Mouse (Mus musculus) right cerebral cortex, adult 18-20 months (tissue): ENCODE results near the gene Shbg.
"Not testable (repeated sequence)": the region's sequence is repeated elsewhere in the genome, so short reads cannot be mapped to it uniquely, and the experiment has no call there.

Source experiments
- DNase-seq: peaks from one replicate; pipeline ENCODE4 v3.0.0; 2022; ENCODE audit warnings: mixed read lengths

The Shbg gene

DNA sequence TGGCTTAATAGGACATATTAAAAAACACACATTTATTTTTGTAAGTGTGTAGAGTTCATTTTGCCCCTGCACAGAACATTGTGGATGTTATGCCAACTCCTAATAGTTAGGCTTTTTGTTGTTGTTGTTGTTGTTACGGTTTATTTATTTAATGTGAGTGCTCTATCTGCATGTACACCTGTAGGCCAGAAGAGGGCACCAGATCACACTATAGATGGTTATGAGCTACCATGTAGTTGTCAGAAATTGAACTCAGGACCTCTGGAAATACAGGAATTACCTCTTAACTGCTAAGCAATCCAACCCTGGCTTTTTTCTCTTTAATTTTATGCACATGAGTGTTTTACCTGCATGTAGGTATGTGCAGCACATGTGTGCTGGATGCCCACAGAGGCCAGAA is 12.1 kb upstream of the Shbg start:
- DNase-seq: no peak

DNA sequence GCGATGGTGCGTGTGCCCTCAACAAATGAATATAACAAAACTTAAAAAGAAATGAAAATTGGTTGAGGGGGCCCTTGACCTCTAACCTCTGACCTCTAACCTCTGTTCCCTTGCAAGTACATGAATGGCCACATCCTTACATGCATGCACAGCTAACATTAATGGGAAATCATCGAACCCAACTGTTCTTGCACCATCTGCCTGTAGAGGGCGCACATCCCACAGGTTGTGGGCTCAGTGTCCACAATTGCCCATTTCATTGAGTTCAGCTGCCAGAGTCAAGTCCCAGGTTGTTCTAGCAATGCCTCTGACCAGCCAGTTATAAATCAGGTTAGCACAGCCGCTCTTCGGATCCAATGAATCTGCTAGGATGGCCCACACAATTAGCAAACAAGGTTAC is 10.6 kb upstream of the Shbg start:
- DNase-seq: peak; percentile 69

DNA sequence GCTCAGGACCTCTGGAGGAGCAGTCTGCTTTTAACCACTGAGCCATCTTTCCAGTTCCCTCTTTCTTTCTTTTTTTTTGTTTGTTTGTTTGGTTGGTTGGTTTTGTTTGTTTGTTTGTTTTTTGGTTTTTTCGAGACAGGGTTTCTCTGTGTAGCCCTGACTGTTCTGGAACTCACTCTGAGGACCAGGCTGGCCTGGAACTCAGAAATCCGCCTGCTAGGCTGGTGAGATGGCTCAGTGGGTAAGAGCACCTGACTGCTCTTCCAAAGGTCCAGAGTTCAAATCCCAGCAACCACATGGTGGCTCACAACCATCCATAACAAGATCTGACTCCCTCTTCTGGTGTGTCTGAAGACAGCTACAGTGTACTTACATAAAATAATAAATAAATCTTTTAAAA is 6.6 kb upstream of the Shbg start:
- not testable (repeated sequence) for DNase-seq

DNA sequence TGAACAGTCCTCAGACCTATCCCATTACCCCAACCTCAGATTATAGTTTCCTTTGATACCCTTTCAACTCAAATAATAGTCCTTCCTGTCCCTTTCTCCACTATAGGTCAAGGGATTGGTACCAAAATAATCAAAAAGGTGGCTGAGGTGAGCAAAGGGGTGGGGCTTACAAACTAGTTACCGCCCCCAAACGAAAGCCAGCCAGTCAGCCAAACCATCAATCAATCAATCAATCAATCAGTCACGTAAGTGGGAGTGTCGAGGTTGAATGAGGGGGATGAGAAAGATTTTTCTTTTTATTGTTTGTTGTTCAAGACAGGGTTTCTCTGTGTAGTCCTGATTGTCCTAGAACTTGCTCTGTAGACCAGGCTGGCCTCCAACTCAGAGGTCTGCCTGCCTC is 5.3 kb upstream of the Shbg start:
- DNase-seq: no peak

DNA sequence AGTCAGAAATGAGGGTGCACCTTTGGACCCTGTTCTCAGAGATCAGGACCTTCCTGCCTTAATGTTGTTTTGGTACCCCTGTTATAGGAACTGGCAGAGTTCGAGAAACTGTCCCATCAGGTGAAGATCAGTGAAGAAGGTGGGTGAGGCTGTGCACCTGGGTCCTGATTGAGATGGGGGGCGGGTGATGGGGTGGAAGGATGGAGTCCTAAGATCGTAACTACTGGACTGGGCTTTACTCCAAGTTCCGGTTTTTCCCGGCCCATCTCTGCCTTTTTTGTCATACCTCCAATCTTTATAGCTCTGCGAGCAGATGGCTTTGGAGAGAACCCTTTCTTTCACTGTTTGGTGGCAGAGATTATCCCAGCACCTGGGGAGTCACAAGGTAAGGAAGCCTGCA is 4.7 kb upstream of the Shbg start:
- no peak for DNase-seq

DNA sequence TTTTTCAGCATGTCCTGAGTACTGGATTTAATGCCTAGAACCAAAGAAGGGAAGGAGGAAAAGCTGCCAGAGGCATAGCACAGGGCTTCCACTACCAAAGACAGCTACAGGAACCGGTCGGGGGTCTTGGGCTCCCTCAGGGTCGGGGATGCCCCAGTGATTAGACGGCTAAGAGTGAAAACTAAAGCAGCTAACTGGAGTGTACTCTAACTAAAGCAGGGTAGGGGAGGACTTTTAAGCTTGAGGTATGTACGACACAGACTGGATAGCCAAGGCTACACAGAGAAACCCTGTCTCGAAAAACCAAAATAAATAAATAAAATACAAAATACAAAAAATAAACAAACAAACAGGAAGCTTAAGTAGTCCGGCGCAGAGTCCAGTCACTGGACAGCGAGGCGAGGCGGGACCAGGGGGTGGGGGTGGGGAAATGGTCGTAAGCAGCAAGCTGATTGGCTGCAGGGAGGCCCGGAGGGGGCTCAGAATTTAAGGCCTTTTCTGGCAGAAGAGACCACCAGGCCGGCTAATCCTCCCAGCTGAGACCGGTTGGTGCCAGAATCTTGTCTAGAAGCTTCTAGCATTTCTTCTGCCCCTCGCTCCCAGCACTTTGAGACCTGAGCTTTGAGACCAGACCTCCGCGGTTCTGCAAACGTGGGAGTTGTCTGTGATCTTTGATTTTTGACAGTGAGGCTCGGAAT is 4.0 kb upstream of the Shbg start, which contains the start of gene Sat2:
TSS of gene Sat2 (plus strand) at position 454 of the 698 bp plus-strand sequence.
- DNase-seq: no peak

DNA sequence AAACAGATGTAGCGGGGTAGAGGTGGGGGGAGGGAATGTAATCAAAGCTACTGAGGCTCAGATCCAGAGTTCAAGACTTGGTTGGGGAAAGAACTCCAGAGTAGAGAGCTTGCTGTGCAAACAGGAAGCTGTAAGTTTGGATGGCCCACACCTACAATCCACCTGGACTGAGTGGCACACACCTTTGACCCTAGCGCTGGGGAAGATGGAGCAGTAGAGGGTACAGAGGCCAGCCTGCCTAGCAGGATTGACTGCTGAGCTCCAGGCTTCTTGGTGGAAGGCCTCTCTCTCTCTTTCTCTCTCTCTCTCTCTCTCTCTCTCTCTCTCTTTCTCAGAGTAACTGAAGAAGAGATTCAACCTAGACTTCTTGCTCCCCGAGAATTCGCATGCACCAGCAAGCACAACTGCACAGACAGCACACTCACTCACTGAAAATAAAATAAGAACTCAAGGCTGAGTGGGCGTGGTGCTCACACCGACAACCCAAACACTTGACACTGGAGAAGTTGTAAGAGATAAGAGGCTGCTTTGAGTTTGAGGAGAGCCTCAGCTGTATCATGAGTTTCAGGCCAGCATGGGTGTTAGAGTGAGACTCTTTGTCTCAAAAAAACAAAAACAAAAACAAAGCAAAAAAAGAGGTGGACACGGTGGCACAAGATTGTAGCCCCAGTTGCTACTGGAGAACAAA is 2.8 kb upstream of the Shbg start:
- DNase-seq: no peak

DNA sequence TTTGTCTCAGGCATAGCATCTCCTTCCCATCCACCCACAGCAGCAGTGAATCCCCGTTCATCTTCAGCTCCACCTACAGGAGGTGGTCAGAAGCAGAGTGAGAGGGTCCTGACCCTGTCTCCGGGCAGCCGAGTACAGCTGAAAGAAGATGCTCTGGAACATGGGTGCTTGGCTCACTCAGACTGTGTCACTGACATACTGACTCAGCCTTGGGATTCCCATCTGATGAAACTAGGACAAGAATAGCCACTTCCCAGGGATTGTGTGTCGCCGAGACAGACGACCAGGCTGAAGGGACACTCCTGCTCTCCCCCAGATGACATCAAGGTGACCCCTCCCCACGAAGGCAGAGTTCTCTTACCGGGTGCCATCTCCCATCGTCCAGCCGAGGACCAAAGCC is 924 bp downstream of the Shbg start:
- DNase-seq: no peak

DNA sequence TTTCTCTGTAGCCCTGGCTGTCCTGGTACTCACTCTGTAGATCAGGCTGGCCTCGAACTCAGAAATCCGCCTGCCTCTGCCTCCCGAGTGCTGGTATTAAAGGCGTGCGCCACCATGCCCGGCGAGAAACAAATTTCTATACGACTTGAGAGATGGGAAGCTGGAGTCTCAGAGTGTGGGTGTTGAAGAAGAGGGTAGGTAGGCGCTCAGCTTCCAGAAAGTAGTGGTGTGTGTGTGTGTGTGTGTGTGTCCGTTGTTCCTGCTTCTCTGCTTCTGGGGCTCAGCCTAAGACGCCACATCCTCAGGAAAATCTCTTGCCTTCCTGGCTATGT is 3.5 kb downstream of the Shbg start:
- DNase-seq: not testable (repeated sequence)

DNA sequence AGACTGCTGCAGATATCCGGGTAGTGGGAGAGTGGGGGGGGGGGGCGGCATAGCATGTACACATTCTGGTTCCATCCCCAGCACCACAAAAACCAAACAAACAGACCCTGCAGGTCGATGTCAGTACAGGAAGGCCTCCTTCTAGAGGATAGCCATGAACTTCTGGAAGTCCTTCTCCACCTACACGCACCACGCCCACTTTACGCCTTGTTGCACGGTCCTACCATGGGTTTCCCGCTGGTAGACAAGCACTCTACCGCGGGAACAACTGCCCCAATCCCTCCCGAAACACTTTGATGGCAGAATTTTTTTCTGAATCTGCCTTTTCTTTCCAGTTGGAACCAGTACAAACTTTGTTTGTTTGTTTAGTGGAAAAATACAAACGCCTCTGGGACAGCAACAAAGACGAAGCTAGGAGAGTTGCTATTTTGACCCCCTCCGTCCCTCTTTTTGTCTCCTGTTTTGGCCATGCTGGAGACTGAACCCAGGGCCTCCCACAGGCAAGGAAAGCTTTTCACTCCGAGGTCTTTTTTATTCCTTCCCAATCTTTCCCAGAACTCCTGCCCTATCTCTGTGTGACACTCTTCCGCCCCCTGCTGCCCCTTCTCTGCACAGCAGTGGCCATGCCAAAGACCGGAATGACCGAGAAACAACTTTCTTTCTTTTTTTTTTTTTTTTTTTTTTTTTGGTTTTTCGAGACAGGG is 4.0 kb downstream of the Shbg start:
- DNase-seq: peak; percentile 71

DNA sequence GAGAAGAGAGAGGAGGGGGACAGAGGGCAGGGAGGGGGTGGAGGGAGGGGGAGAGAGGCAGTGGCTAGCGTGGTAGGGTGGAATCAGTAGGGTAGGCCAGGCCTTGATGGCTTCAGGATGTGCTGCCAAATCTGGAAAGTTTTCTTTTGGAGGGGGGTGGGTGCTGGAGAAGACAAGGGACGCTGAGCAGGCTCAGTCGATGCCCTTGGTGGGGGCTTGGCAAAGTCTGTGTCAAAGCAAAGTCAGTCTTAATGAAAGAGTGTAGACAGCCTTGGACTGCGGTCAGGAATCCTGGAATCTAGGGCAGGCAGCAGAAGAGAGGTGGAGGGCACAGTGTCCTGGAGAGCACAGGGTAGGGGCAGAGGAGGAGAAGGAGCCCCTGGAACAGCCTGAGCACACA is 6.8 kb downstream of the Shbg start:
- DNase-seq: no peak

DNA sequence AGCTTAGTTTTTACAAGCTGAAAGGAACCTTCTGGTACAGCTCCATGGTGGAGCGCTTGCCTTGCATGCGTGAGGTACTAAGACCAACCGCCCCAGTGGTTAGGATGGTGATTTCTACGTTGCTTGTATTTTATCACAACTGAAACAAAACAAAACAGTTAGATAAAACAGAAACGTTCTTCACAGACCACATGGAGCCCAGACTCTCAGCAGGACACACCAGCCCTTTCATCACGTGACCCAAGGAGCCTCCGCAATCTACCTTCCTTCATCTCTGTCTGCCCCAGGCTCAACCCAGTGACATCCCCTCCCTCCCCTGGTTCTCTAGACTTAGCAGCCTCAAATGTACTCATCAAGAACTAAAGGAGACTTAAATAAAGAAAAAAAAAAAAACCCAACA is 8.3 kb downstream of the Shbg start:
- no peak for DNase-seq

DNA sequence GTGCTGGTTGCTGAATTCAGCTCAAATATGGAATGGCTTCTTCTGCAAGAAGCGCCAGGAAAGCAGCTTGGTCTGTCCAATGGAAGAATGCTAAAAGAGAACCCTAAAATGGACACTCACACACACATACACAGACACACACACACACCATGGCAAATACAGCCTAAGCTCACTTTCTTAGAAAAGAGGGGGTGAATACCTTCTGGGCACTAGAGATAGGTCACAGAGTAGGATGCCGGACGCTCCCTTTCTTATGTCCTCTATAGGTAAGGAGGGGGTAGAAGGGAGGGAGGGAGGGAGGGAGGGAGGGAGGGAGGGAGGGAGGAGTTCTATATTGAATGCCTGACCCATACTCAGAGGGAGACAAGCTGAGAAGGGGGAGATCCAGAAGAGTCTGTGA is 9.2 kb downstream of the Shbg start:
- DNase-seq: no peak

DNA sequence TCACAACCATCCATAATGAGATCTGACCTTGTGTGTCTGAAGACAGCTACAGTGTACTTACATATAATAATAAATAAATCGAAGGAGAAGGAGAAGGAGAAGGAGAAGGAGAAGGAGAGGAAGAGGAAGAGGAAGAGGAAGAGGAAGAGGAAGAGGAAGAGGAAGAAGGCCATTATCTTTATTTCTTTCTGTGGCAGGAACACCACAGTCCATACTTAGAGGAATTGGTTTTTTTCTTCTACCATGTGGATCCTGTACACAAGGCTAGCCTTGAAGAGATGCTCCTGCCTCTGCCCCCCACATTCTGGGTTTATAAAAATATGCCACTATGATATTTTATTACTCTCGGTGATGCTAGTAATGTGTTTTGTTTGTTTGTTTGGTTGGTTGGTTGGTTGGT is 10.9 kb downstream of the Shbg start:
- DNase-seq: no peak

DNA sequence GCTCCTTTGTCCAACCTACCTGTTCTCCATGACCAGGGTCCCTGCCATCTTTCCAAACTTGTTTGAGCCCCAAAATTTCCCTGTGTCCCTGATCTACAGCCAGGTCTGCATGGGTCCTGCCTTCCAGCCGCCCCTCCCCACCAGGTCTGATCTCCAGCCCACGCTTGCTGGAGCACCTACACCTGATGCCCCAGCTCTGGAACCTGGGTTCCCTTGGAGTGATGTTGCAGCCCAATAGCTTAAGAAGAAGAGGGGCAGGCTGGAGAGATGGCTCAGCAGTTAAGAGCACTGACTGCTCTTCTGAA is 11.3 kb downstream of the Shbg start:
- no peak for DNase-seq

DNA sequence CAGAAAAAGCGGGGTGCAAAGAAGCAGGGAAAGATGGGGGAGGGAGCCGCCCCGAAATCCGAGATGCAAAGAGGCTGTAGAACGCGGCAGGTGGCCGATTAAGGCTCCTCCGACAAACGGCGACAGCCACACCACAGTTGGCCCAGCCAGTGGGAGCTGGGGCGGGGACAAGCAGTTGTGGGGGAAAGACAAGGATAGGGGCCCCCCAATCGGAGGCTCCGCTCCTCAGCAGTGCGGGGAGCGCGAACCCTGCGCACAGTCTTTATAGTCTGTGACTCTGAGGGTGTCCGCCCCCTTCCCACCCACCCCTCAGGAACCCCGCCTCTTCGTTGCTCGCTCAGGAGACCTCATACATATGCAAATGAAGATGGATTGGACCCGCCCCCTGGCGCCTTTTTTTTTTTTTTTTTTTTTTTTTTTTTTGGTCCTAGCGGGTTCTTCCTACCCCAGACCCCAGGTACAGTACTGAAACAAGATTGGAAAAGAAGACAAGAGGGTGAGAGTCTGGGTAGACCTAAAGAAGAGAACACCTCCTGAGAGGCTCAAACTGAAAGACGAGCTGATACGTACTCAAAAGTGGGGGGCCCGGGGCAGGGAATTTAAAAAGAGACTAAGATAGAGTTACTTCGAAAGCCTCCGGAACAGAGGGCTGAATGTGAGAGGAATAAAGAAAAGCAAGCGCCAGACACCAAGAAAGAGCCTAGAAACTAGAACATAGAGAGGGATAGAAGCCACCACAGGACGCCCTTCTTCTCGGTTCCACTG is 11.8 kb downstream of the Shbg start, which contains the start of gene Atp1b2:
TSS of gene Atp1b2 (minus strand) at position 217 of the 765 bp plus-strand sequence.
- DNase-seq: peak; percentile 83

DNA sequence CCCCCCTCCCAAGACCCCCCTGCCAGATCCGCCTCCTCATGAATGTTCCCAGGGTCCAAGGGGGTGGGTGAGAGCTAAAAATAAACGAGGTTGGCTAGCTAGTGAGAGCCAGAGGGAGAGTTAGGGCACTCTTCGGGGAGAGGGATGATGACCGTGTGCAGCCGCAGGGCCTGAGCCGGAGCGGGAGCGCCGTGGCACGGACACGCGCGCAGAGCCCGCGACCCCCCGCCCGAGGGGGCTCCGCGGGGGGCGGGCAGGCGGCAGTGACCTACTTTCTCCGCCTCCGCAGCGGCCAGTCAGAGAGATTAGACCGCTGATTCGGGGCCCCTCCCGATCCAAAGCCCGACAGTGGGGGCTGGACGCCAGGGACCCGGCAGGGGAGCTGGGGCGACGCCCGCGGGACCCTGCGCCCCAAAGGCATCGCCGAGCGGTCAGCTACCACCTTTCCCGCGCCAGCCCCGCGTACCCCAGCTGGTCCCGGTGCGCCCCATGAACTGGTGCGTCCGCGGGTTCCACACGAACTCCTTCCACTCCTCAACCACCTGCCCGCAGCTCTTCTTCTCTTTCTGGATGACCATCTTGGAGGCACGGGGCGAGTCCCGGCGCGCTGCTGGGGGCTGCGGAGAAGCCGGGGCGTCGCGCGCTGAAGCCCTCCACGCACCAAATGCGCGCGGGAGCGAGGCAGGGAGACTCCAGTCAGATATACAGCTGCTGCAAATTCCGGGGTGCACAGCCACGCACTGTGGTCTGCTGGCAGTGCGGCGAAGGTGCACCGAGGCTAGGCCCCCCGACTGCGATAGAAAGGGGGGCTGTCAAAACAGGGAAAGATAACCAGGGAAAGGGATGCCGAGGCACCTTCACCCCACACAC is 12.7 kb downstream of the Shbg start:
- peak; percentile 36 for DNase-seq

DNA sequence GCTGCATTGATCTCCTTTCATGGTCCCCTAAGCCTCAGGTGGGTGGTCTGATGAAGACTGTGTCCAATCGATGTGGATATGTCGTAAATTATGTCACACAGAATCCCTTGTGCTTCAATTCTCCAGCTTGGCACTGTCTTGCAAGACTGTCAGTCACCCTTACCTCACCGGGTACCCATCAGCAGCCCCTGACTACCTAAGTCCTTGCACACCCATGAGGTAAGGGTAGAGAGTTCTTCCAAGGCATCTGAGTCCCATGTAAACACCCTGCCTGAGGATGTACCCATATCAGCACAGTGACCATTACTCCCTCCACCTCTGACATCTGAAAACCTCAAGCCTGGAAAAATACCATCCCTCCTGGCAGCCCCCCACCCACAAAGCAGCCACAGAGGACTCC is 13.4 kb downstream of the Shbg start:
- DNase-seq: no peak

DNA sequence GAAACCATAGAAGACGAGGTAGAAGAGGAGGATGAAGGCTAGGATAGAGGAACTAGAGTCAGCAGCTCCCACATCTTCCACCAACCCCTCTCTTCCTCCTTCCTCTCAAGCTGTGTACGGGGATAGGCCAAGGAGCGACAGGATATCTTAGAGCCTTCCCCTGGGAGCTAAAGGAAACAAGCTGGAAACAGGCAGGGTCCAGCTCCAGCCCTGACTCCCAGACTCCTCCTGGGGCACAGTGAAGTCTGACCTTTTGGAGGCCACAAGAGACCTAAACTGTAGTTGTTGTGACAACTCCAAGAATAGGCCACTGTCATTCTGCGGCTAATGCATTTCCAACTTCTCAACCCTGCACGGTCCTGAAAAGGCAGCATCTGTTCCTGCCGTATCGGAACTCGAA is 14.2 kb downstream of the Shbg start:
- DNase-seq: no peak

DNA sequence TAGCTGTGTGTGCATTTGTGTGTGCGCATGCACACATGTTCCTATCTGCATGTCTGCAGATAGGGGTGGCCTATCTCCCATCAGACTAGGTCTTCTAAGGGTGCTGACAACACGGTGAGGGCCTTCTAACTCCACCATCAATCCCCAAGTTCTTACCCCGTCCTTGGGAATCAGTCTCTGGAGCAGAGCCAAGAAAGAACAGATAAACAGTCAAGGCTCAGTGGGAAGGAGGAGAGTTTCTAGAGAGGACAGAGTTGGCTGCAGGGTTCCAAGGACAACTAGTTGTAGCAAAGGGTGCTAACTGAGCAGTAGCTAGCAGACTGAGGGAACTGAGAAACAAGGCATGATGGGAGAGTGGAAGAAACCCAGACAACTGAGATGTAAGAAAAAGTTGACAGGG is 15.9 kb downstream of the Shbg start:
- no peak for DNase-seq

DNA sequence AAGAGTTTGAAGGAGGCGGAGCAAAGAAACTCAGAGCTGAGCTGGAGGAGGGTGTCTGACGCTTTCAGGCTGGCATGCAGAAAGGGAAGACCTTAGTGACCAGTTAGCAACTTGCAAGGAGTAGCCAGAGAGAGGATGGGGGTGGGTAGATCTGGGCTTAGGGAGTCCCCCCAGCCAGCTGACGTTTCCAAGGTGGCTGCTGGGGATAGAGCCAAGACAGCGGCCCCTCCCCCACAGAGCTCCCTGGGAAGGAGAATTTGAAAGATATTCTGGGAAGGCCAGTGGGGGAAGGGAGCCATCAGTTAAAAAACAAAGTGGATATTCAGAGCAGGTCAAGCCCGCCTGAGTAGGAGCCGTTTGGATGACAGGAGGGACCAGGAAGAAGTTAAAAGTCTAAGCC is 17.6 kb downstream of the Shbg start:
- peak; percentile 72 for DNase-seq

DNA sequence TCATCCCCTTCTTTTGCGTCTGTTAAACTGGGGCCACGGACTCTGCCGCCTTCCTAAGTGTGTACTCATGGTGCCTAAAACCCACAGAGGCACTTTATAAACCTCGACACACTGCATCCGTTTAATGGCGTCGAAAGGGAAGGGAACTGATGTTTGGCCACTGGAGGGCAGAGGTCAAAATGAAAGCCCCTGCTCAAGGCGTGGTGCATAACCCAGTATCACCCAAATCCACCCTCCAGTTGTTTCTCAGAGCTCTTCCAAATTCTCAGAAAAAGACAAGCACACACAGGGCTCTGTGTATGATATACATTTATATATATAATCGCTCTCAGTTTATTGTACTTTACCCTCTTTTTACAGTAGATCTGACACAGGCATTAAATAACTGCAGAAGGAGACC is 18.3 kb downstream of the Shbg start:
- DNase-seq: no peak

DNA sequence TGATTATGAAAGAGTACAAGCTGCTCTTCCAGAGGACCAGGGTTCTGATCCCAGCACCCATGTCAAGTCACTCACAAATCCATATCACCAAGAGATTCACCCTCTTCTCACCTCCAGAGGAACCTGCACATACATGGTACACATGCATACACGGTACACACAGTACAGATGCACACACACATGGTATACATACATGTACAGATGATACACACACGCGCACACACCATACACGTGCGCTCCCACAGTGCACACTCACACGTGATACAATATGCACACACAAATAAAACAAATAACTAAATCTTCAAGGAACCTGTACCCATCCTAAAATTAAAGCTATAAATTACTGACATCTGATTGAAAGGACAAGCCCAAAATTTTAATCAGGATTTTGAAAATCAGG is 22.9 kb downstream of the Shbg start:
- no peak for DNase-seq
